Mouse (Mus musculus) heart, postnatal 0 days (tissue): ENCODE data around the gene Gtse1. TPM values are rescaled to one million over a fixed set of nuclear protein-coding genes. Genes with fewer than 3 reads are reported as not detected.
A peak's percentile ranks its signal among the peaks of the same experiment; 100 is the strongest.

ENCODE experiments used
- ATAC-seq: fragments of 200-750 bp; cut with Nextera tagmentation; 2 replicates; pipeline ENCODE4 v1.8.0; 2017; ENCODE audit warnings: low read depth, moderate number of reproducible peaks, moderate library complexity; ENCODE audit not compliant: insufficient read depth
- DNase-seq: peaks from one replicate; pipeline ENCODE4 v3.0.0-alpha.2; 2016; ENCODE audit warnings: low spot score
- H3K27ac ChIP-seq: fragments of 300-500 bp; sonication (generic); 2 replicates; pipeline ENCODE4 v1.5.1; 2014; ENCODE audit warnings: low read depth, mild to moderate bottlenecking
- H3K27me3 ChIP-seq: fragments of 300-500 bp; sonication (generic); 2 replicates; pipeline ENCODE4 v1.6.1; 2014; ENCODE audit warnings: low read length, mixed read lengths; ENCODE audit not compliant: control insufficient read depth, insufficient read depth
- H3K36me3 ChIP-seq: fragments of 300-500 bp; sonication (generic); replicated peaks from 2 replicates; pipeline ENCODE4 v1.6.1; 2014; ENCODE audit warnings: low read length, mixed read lengths; ENCODE audit not compliant: control insufficient read depth, insufficient read depth
- H3K4me1 ChIP-seq: fragments of 300-500 bp; sonication (generic); 2 replicates; pipeline ENCODE4 v1.6.1; 2014; ENCODE audit warnings: antibody characterized with exemption; ENCODE audit not compliant: control insufficient read depth, insufficient read depth
- H3K4me2 ChIP-seq: fragments of 300-500 bp; sonication (generic); 2 replicates; pipeline ENCODE4 v1.6.1; 2014; ENCODE audit warnings: low read depth, mild to moderate bottlenecking, low read length, moderate library complexity
- H3K4me3 ChIP-seq: fragments of 300-500 bp; sonication (generic); 2 replicates; pipeline ENCODE4 v1.5.1; 2014; ENCODE audit warnings: low read depth, low read length
- H3K9ac ChIP-seq: fragments of 300-500 bp; sonication (generic); replicated peaks from 2 replicates; pipeline ENCODE4 v1.6.1; 2014; ENCODE audit warnings: low read depth, low read length, mixed read lengths
- H3K9me3 ChIP-seq: fragments of 300-500 bp; sonication (generic); replicated peaks from 2 replicates; pipeline ENCODE4 v1.6.1; 2016; ENCODE audit warnings: low read length; ENCODE audit not compliant: control insufficient read depth
- CTCF ChIP-seq: IDR thresholded peaks from 2 replicates; pipeline ENCODE4 v1.5.1; 2016; ENCODE audit warnings: antibody characterized with exemption, control low read depth, low read depth
- EP300 ChIP-seq: IDR thresholded peaks from 2 replicates; pipeline ENCODE4 v1.6.1; 2016; ENCODE audit warnings: antibody characterized with exemption, low read depth
- WGBS: fragments of 180-500 bp; shearing (Covaris S2); extraction: QIAGEN DNeasy Blood & Tissue Kit; methylation state at CpG from one replicate; pipeline ENCODE4 v1.1.7; 2014; 5-methylcytosine and 5-hydroxymethylcytosine counted together
- polyA plus RNA-seq: library from polyadenylated mRNA; unstranded; fragments of >200 nt; fragmentation: Nextera tagmentation; extraction: Ambion mirVana; gene quantifications from 2 replicates; pipeline ENCODE4 v1.2.1, GENCODE M21; 2015
- total RNA-seq: library from RNA; depleted of rRNA; stranded (reverse); fragments of >200 nt; gene quantifications from 2 replicates; pipeline ENCODE4 v1.2.3, GENCODE M21; 2014; ENCODE audit warnings: low replicate concordance

Gene Gtse1
- total and polyA plus RNA-seq, 2 experiments from 2014 or later = 6.7 to 17.9 TPM

DNA sequence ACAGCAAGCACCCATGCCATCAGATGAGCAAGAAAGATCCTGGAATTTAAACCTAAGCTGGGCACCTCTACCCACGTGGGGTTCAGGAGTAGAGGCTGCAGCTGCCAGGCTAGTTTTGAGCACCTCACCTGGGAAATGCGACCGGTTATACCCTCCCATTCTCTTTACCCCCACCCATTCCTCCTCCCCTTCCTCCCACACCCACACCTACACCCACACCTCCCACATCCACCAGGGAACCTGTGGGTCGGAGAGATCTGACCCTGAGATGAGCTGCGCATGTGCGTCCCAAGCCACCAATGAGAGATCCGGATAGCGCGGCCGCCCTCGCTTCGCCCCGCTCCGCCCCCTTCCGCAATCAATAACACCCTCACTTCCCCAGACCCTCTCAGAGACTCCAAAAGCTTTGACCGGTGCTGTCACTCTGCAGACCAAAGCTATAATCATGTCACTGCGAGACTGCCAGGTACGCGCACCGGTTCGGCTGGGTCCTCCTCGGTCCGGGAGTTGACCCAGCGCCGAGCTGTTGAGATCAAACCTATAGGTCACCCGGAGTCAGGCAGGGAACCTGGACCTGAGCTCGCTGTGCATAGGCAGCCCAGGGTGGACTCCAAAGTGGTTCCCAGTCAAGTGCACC is 27.5 kb upstream of the Gtse1 start, which contains the start of gene Ttc38:
TSS of gene Ttc38 (plus strand) at position 353 of the 637 bp plus-strand sequence.
- peak; percentile 51 for DNase-seq
- peak within 1 kb of the TSS; percentile 11 for H3K27ac ChIP-seq
- 2% methylated on average over 27 of the region's 27 CpGs for WGBS

DNA sequence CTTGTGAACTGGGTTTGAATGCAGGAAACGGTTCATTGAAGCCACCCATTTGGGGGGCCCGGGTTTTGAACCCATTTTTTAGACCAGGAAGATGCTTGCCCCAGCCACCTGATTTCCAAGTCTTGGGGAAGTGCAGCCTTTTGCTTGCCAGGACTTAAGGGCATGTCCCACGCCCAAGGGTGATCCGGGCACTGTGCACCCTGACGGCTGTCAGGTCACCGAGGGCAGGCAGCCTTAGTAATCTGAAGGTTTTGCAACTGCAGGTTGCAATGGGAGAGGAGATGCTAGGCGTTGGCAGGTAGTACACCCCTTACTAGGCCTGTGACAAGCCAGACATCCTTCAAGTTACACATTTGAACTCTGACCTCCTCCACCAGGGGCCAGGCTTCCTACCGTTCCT is 26.9 kb upstream of the Gtse1 start:
- Histone ChIP-seq H3K4me2 (peak overlapping the region; percentile 67), H3K36me3 (no peaks in the 10 kb centered on the region), H3K9ac (peak overlapping the region; percentile 41), H3K4me3 (peak overlapping the region; percentile 53), H3K27ac (peak overlapping the region; percentile 11), H3K4me1 (no peaks in the 10 kb centered on the region), H3K27me3 (no peaks in the 10 kb centered on the region), H3K9me3 (no peaks in the 10 kb centered on the region)
- DNase-seq (no peak), ATAC-seq (no peak)
- WGBS = 47% methylated on average over 8 of the region's 8 CpGs
- TF ChIP-seq EP300 (no peak), CTCF (no peak)

More for the DNA sequence above, 27.5 kb upstream of the Gtse1 start, which contains the start of gene Ttc38:
- Histone ChIP-seq H3K4me3 (peak within 1 kb of the TSS; percentile 53), H3K4me1 (no peaks in the 10 kb centered on the region), H3K27me3 (no peaks in the 10 kb centered on the region), H3K9me3 (no peaks in the 10 kb centered on the region), H3K4me2 (peak within 1 kb of the TSS; percentile 67), H3K36me3 (no peaks in the 10 kb centered on the region), H3K9ac (peak within 1 kb of the TSS; percentile 41)
- peak; percentile 88 for ATAC-seq
- TF ChIP-seq CTCF = no peak
- no peak for TF ChIP-seq EP300

DNA sequence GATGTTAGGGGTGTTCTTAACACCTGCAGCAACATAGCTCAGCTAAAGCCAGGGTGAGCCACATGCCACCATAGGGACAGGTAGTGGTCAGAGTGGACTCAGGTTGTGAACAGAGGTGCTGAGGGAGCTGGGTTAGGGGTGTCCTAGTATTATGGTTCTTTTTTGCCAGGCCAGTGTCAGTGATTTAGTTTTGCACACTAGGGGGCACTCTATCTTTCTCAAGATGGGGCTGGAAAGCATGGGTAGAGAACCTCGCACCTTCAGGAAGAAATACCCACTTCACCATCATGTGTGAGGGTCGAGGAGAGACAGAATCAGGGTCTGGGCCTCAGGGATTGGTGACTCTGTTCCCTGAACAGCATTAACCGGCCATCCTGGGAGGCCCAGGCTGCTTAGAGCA is 24.2 kb upstream of the Gtse1 start:
- H3K36me3 ChIP-seq = no peaks in the 10 kb centered on the region
- H3K9me3 ChIP-seq = no peaks in the 10 kb centered on the region
- H3K9ac ChIP-seq = no peak overlapping the region
- WGBS = 45% methylated on average over 3 of the region's 3 CpGs
- no peak overlapping the region for H3K4me2 ChIP-seq
- ATAC-seq = no peak
- H3K4me3 ChIP-seq = no peak overlapping the region
- no peak for DNase-seq
- no peak overlapping the region for H3K27ac ChIP-seq
- H3K27me3 ChIP-seq = no peaks in the 10 kb centered on the region
- no peaks in the 10 kb centered on the region for H3K4me1 ChIP-seq
- peak; percentile 12; the same call in 1 of the 2 replicates for TF ChIP-seq CTCF
- TF ChIP-seq EP300 = no peak

DNA sequence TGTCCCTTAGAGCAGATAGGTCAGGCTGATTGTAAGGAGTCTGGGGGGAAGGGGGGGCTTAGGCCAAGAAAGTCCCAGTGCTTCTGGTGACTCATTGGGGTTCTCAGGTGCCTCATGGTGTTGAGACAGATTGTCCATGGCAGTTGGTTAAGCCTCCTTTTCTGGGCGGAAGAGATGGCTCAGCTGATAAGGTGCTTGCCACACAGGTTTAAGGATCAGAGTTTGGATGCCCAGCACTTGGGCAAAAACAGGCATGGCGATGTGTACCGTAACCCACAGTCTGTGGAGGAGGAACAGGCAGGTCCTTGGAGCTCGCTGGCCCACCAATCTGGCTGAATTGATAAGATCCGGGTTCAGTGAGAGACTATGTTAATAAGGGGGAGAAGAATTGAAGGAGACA is 22.7 kb upstream of the Gtse1 start:
- no peak for TF ChIP-seq CTCF
- no peak for TF ChIP-seq EP300
- no peak overlapping the region for H3K4me3 ChIP-seq
- no peak overlapping the region for H3K9ac ChIP-seq
- no peaks in the 10 kb centered on the region for H3K36me3 ChIP-seq
- no peaks in the 10 kb centered on the region for H3K9me3 ChIP-seq
- no peaks in the 10 kb centered on the region for H3K27me3 ChIP-seq
- ATAC-seq = no peak
- H3K4me2 ChIP-seq = no peak overlapping the region
- WGBS = 88% methylated on average over 5 of the region's 5 CpGs
- no peaks in the 10 kb centered on the region for H3K4me1 ChIP-seq
- no peak for DNase-seq
- no peak overlapping the region for H3K27ac ChIP-seq

DNA sequence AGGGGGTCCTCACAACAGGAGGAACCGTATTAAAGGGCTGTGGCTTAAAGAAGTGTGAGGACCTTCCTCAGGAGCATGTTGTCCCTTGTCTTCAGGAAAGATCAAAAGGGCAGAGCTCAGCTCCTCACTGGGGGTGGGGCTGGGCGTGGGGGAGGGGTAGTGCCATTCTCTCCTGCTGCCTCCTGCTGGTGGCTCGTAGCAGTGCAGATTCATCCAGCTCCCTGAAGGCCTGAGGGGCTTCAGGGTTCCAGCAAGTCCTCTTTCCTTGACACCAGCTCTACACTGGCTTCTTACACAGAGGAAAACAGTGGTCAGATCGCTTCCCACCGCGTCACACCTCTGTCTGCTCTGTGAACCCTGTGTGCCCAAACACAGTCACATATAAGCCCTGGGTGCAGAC is 18.6 kb upstream of the Gtse1 start:
- TF ChIP-seq CTCF (peak; percentile 54), EP300 (no peak)

DNA sequence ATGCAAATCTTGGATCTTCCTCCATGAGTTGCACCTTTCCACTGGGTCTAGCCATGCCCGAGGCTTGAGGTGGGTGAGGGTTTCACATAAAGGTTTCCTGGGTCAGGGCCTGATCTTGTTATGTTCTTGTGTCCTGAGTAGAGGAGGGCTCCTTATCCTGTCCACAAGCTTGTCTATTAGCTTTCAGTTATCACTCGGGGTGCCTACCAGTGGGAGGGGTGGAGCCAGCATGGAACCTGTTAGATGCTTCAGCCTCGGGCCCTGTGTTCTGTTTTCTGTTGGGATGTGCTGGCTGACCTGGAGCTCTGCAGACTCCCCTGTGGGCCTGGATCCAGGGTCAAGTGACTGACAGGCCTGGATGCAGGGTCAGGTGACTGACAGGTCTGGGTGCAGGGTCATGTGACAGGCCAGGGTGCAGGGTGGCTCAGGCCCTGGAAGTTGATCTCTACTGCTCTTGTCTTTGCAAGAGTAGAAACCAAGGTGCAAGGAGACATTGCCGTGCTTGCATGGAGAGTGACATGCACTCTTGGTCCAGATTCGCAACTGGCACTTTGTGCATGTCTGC is 17.7 kb upstream of the Gtse1 start:
- Histone ChIP-seq H3K27me3 (no peaks in the 10 kb centered on the region), H3K9me3 (no peaks in the 10 kb centered on the region), H3K4me2 (no peak overlapping the region), H3K27ac (no peak overlapping the region), H3K9ac (no peak overlapping the region), H3K36me3 (peaks cover 12% of the 10 kb centered on the region), H3K4me3 (no peak overlapping the region), H3K4me1 (no peaks in the 10 kb centered on the region)
- DNase-seq = no peak
- no peak for ATAC-seq
- TF ChIP-seq EP300 (no peak), CTCF (no peak)
- WGBS = 73% methylated on average over 5 of the region's 5 CpGs

More for the DNA sequence above, 18.6 kb upstream of the Gtse1 start:
- no peak overlapping the region for H3K9ac ChIP-seq
- ATAC-seq (peak; percentile 58; the same call in 1 of the 2 replicates), DNase-seq (no peak)
- H3K4me1 ChIP-seq = no peaks in the 10 kb centered on the region
- H3K4me3 ChIP-seq = no peak overlapping the region
- H3K36me3 ChIP-seq = peaks cover 6% of the 10 kb centered on the region
- H3K9me3 ChIP-seq = no peaks in the 10 kb centered on the region
- no peaks in the 10 kb centered on the region for H3K27me3 ChIP-seq
- H3K27ac ChIP-seq = no peak overlapping the region
- WGBS = 37% methylated on average over 6 of the region's 6 CpGs
- no peak overlapping the region for H3K4me2 ChIP-seq
